Mouse (Mus musculus) small intestine, adult 2 months (tissue): ENCODE measurements around the gene Mrgprg. TPM values are rescaled to one million over a fixed set of nuclear protein-coding genes. Genes with fewer than 3 reads are reported as not detected.

Experiments
- H3K27ac ChIP-seq: fragments of 200-500 bp; 2 replicates; pipeline ENCODE4 v1.5.1; 2012; ENCODE audit warnings: low read depth, low read length, control low read depth, inconsistent platforms; ENCODE audit not compliant: insufficient read depth
- H3K27me3 ChIP-seq: fragments of 200-500 bp; 2 replicates; pipeline ENCODE4 v1.6.1; 2012; ENCODE audit warnings: mild to moderate bottlenecking, moderate library complexity, low read length, inconsistent platforms; ENCODE audit not compliant: control insufficient read depth, insufficient read depth
- H3K36me3 ChIP-seq: fragments of 200-500 bp; 2 replicates; pipeline ENCODE4 v1.6.1; 2012; ENCODE audit warnings: mild to moderate bottlenecking, low read length, control low read depth, inconsistent platforms; ENCODE audit not compliant: control insufficient read depth, insufficient read depth
- H3K4me1 ChIP-seq: fragments of 200-500 bp; 2 replicates; pipeline ENCODE4 v1.6.1; 2012; ENCODE audit warnings: low read length, inconsistent platforms, mixed read lengths; ENCODE audit not compliant: control insufficient read depth, insufficient read depth, insufficient read length
- H3K4me3 ChIP-seq: fragments of 200-500 bp; 2 replicates; pipeline ENCODE4 v1.5.1; 2012; ENCODE audit warnings: low read depth, mild to moderate bottlenecking, control low read depth, inconsistent platforms, low read length, moderate library complexity
- CTCF ChIP-seq: fragments of 200-500 bp; IDR thresholded peaks from 2 replicates; pipeline ENCODE4 v1.5.1; 2012; ENCODE audit warnings: low read depth, mild to moderate bottlenecking, control low read depth, inconsistent platforms, low read length, moderate library complexity, mixed read lengths; ENCODE audit not compliant: insufficient replicate concordance, insufficient read length; ENCODE audit errors: extremely low read depth
- POLR2A ChIP-seq: fragments of 200-500 bp; IDR thresholded peaks from 2 replicates; pipeline ENCODE4 v1.6.1; 2012; ENCODE audit warnings: low read depth, mild to moderate bottlenecking, control low read depth, inconsistent platforms, low read length, moderate library complexity
- WGBS: fragments of 180-500 bp; shearing (Covaris S2); methylation state at CpG from one replicate; pipeline ENCODE4 v1.1.7; 2018; 5-methylcytosine and 5-hydroxymethylcytosine counted together
- polyA plus RNA-seq: library from polyadenylated mRNA; depleted of rRNA; stranded (reverse); fragments of >200 nt; gene quantifications from 2 replicates; pipeline ENCODE4 v1.2.3, GENCODE M21; 2012

Mrgprg gene
- polyA plus RNA-seq, 1 experiment: not detected

DNA sequence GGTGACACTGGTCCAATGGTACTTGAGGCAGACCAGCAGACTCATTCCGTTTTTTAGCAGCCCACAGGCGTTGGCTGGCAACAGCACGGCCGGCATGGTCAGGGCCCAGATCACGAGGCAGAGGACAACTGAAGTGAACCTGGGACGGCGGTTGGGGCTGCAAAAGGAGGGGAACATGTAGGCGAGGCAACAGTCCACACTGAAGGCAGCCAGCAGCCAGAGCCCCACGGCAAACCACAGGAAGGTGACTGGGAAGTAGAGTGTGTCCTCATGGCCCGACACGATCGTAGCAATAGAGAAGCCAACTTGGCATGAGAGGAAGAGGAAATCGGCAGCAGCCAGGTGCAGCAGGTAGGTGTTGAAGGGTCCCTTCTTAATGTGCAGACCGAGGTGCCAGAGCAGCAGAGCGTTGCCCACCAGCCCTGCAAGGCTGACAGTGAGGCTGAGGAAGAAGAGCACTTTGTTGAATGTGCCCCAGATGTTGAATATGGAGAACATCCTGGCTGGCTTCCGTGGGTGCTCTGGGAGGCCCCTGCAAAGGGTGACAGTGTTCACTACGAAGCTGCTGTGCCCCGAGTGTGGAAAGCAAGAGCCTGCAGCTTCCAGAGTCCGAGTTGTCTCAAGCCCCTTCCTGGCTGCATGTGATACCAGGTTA, 1.8 kb downstream of the Mrgprg start:
- Histone ChIP-seq H3K36me3 (no peaks in the 10 kb centered on the region), H3K4me3 (no peak overlapping the region), H3K4me1 (peaks cover 11% of the 10 kb centered on the region; the same call in 1 of the 2 replicates), H3K27me3 (no peaks in the 10 kb centered on the region), H3K27ac (no peak overlapping the region)
- TF ChIP-seq POLR2A: no peak
- no peak for TF ChIP-seq CTCF
- 63% methylated on average over 19 of the region's 19 CpGs for WGBS

DNA sequence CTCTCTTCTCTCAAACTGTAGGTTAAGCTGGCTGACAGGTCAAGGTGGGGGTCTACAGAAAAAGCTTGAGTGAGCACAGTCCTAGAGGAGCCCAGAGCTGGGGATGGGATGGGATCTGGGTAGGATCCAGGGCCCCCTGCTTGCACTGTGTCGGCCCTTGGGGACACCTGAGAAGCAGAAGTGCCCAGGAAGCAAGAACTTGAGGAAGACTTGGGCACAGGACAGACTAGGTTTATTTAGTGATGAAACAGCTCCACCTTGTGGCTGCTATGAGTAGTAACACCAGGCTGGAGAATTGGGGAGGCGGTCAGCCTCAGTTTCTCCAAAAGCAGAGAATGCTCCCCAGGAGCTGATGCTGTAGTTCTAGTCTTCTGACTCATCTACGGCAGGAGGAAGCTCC, 3.0 kb downstream of the Mrgprg start:
- TF ChIP-seq POLR2A (no peak), CTCF (peak; percentile 81; the same call in 1 of the 2 replicates)
- WGBS: 16% methylated on average over 3 of the region's 3 CpGs
- H3K27ac ChIP-seq: no peak overlapping the region

GRCm38 (mm10) chr7:143758956-143759355, 7.8 kb downstream of the Mrgprg start:
- no peaks in the 10 kb centered on the region for H3K36me3 ChIP-seq
- no peak overlapping the region for H3K4me3 ChIP-seq
- 81% methylated on average over 3 of the region's 3 CpGs for WGBS
- no peak for TF ChIP-seq POLR2A
- TF ChIP-seq CTCF: no peak
- peaks cover 8% of the 10 kb centered on the region for H3K4me1 ChIP-seq
- no peak overlapping the region for H3K27ac ChIP-seq
- H3K27me3 ChIP-seq: no peaks in the 10 kb centered on the region

More for the DNA sequence above, 3.0 kb downstream of the Mrgprg start:
- peaks cover 11% of the 10 kb centered on the region; the same call in 1 of the 2 replicates for H3K4me1 ChIP-seq
- H3K27me3 ChIP-seq: no peaks in the 10 kb centered on the region
- no peaks in the 10 kb centered on the region for H3K36me3 ChIP-seq
- H3K4me3 ChIP-seq: no peak overlapping the region

DNA sequence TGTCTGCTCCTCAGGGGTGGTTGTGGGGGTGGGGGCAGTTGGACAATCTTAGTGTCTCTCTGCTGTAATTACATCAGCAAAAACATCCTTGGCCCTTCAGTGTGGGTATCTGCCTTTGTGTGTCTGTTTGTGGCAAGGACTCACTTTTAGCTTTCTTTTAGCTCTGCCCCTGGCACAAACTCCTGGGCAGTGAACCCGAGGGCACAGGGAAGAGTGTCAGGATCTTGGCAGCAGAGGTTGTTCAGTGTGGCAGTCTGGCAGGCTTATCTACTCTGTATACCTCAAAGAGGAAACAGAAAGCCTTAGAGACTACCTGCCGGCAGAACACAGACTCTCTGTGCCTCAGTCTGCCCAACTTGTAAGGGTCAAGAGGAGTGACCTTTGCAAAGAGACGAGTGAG, 9.1 kb downstream of the Mrgprg start:
- H3K4me3 ChIP-seq: no peak overlapping the region
- 30% methylated on average over 3 of the region's 3 CpGs for WGBS
- TF ChIP-seq CTCF (no peak), POLR2A (no peak)
- H3K27me3 ChIP-seq: no peaks in the 10 kb centered on the region
- peaks cover 8% of the 10 kb centered on the region for H3K4me1 ChIP-seq
- no peaks in the 10 kb centered on the region for H3K36me3 ChIP-seq
- no peak overlapping the region for H3K27ac ChIP-seq

DNA sequence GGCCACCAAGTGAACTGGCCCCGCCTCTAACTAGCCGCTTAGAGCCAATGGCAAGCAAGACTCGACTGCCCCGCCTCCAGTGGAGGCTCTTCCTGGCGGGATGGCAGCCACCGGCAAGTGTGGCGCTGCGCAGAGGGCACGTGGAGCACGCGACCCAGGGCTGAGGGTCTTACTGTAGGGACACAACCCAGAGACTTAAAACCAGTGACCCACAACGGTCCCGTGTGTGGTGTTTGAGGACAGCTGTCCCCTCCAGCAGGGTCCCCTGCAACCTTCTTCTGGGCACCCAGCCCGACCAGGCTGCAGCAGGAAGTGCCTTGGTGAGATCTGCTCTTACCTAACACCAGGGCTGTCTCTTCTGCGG, 9.8 kb downstream of the Mrgprg start:
- H3K4me1 ChIP-seq: peaks cover 13% of the 10 kb centered on the region
- no peaks in the 10 kb centered on the region for H3K36me3 ChIP-seq
- 1% methylated on average over 15 of the region's 15 CpGs for WGBS
- peak overlapping the region; percentile 68 for H3K4me3 ChIP-seq
- H3K27ac ChIP-seq: no peak overlapping the region
- no peaks in the 10 kb centered on the region for H3K27me3 ChIP-seq
- TF ChIP-seq POLR2A: peak; percentile 38; the same call in 1 of the 2 replicates
- 0 out of 2 replicates have a peak, but pooled peaks have one; percentile 4 for TF ChIP-seq CTCF

GRCm38 (mm10) chr7:143756125-143757026, 10.4 kb downstream of the Mrgprg start, which contains the start of gene Osbpl5:
TSS of gene Osbpl5 (minus strand) at chr7:143756985.
- 23% methylated on average over 22 of the region's 22 CpGs for WGBS
- H3K27ac ChIP-seq: no peak within 1 kb of the TSS
- H3K27me3 ChIP-seq: no peaks in the 10 kb centered on the region
- peak within 1 kb of the TSS; percentile 68 for H3K4me3 ChIP-seq
- no peaks in the 10 kb centered on the region for H3K36me3 ChIP-seq
- H3K4me1 ChIP-seq: peaks cover 17% of the 10 kb centered on the region
- TF ChIP-seq POLR2A (no peak), CTCF (no peak)

DNA sequence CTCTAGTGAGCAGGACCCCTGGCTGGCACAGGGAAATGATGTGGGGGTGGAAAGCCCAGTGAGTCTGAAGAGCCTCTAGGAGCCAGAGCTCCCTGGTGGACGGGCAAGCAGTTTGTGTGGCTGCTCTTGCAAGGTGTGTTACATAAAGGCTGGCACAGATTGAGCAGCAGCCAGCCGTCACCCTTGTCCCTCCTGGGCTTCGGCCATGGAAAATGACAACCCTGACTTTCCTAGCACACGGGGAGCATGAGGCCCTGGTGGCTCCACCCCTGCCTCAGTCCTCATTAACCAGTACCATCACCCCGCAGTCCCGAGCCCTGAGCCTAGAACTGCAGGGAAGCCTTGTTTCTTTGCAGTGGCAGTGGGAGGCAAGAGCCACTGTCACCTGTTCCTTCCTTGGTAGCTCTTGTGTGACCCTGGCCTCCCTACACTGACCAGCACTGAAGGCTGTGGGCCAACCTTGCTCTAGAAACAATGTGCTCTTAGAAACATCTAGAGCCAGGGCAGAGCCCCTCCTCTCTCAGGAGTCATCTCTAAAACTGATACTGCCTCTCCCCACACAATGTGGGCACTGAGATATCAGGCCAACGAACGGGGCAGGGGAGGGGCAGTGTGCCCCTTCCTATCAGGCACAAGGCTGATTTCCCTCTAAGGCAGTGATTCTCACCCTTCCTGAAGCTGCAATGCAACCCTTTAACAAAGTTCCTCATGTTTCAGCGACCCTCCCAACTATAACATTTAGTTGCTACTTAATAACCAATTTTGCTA, 11.3 kb downstream of the Mrgprg start:
- no peaks in the 10 kb centered on the region for H3K36me3 ChIP-seq
- H3K27ac ChIP-seq: no peak overlapping the region
- TF ChIP-seq POLR2A (no peak), CTCF (no peak)
- 71% methylated on average over 9 of the region's 9 CpGs for WGBS
- H3K27me3 ChIP-seq: no peaks in the 10 kb centered on the region
- no peak overlapping the region for H3K4me3 ChIP-seq
- peaks cover 17% of the 10 kb centered on the region for H3K4me1 ChIP-seq
